Comparison of ENCODE assay signal across 11 mouse cellular contexts in genomic region chr4:76365871-76366270, GRCm38 (mm10).
DNase-seq lines count a peak whose midpoint lies in the region; ATAC-seq and TF ChIP-seq lines count a peak whose summit lies in the region.
"Had no signal": no experiment of that assay in that cellular context is flagged by ENCODE, and none has a peak within 500 bp of the region (broad histone marks: within the 10 kb centered on the region; RNA-seq: fewer than 3 reads in every experiment).

No protein-coding gene starts in this region.

- peak; percentile 32 for DNase-seq in lung, postnatal 0 days (ENCODE audit: low spot score)
- no peak for DNase-seq in lung, adult 18-20 months
- peak; percentile 74 to 87 for DNase-seq in cerebellum, adult 2 months
- DNase-seq in kidney, postnatal 10 days = peak; percentile 24
- DNase-seq in frontal cortex, postnatal 10 days (ENCODE audit: low spot score in 2 of 2) = no peak
- DNase-seq: thymus, adult 18-20 months had no signal

- H3K4me1 ChIP-seq in heart, embryonic 16.5 days (ENCODE audit: control insufficient read depth, insufficient read depth, low read length) = peaks cover 43% of the 10 kb centered on the region
- H3K4me1 ChIP-seq in heart, embryonic 12.5 days (replicated peaks) = peaks cover 36% of the 10 kb centered on the region
- no peaks in the 10 kb centered on the region for H3K4me1 ChIP-seq in lung, postnatal 0 days (ENCODE audit: insufficient read depth, low read depth, low read length)
- peaks cover 14% of the 10 kb centered on the region; the same call in 1 of the 2 replicates for H3K4me1 ChIP-seq in cerebellum, adult 2 months (ENCODE audit: control insufficient read depth, insufficient read depth, low read length)

- 0 out of 2 replicates have a peak overlapping the region, but pooled peaks have one; percentile 30 for H3K9ac ChIP-seq in heart, embryonic 16.5 days (ENCODE audit: low read length)
- H3K9ac ChIP-seq in heart, embryonic 12.5 days = no peak overlapping the region
- no peak overlapping the region for H3K9ac ChIP-seq in lung, postnatal 0 days (replicated peaks; ENCODE audit: low read depth)
- H3K9ac ChIP-seq: intestine, embryonic 15.5 days; lung, embryonic 15.5 days had no signal

- TF ChIP-seq POLR2A in cerebellum, adult 2 months (IDR thresholded peaks at IDR 0.05; ENCODE audit: borderline replicate concordance, insufficient read depth, low read length) = no peak

- no peak for TF ChIP-seq EP300 in lung, postnatal 0 days (IDR thresholded peaks at IDR 0.05)

- H3K4me2 ChIP-seq in heart, embryonic 16.5 days (ENCODE audit: low read depth, low read length) = 0 out of 2 replicates have a peak overlapping the region, but pooled peaks have one; percentile 27
- no peak overlapping the region for H3K4me2 ChIP-seq in heart, embryonic 12.5 days
- H3K4me2 ChIP-seq in lung, postnatal 0 days (replicated peaks; ENCODE audit: low read depth, low read length) = no peak overlapping the region
- H3K4me2 ChIP-seq: intestine, embryonic 15.5 days; lung, embryonic 15.5 days had no signal

- H3K9me3 ChIP-seq in heart, embryonic 16.5 days (replicated peaks; ENCODE audit: control insufficient read depth, low read length) = no peaks in the 10 kb centered on the region
- no peaks in the 10 kb centered on the region for H3K9me3 ChIP-seq in heart, embryonic 12.5 days (replicated peaks)
- H3K9me3 ChIP-seq in lung, postnatal 0 days (ENCODE audit: low read length) = no peaks in the 10 kb centered on the region
- H3K9me3 ChIP-seq: intestine, embryonic 15.5 days; lung, embryonic 15.5 days had no signal

- H3K4me3 ChIP-seq in heart, embryonic 16.5 days (ENCODE audit: low read length) = no peak overlapping the region
- no peak overlapping the region for H3K4me3 ChIP-seq in heart, embryonic 12.5 days
- H3K4me3 ChIP-seq in lung, postnatal 0 days (ENCODE audit: low read depth, low read length) = no peak overlapping the region
- H3K4me3 ChIP-seq in cerebellum, adult 2 months (replicated peaks; ENCODE audit: insufficient read depth, low read depth, low read length) = no peak overlapping the region
- H3K4me3 ChIP-seq: intestine, embryonic 15.5 days; lung, embryonic 15.5 days had no signal

- no peaks in the 10 kb centered on the region for H3K27me3 ChIP-seq in heart, embryonic 16.5 days (ENCODE audit: control insufficient read depth, insufficient read depth, low read length)
- no peaks in the 10 kb centered on the region for H3K27me3 ChIP-seq in heart, embryonic 12.5 days (replicated peaks)
- H3K27me3 ChIP-seq in lung, postnatal 0 days (replicated peaks; ENCODE audit: insufficient read depth, low read length) = no peaks in the 10 kb centered on the region
- no peaks in the 10 kb centered on the region for H3K27me3 ChIP-seq in cerebellum, adult 2 months (ENCODE audit: control insufficient read depth, insufficient read depth, low read length)
- H3K27me3 ChIP-seq: intestine, embryonic 15.5 days; lung, embryonic 15.5 days had no signal

- no peak for TF ChIP-seq CTCF in lung, postnatal 0 days (IDR thresholded peaks at IDR 0.05)
- no peak for TF ChIP-seq CTCF in cerebellum, adult 2 months (IDR thresholded peaks at IDR 0.05; ENCODE audit: borderline replicate concordance, insufficient read depth, low read depth, low read length)

- no peaks in the 10 kb centered on the region for H3K36me3 ChIP-seq in heart, embryonic 16.5 days (ENCODE audit: control insufficient read depth, insufficient read depth)
- no peaks in the 10 kb centered on the region for H3K36me3 ChIP-seq in heart, embryonic 12.5 days
- no peaks in the 10 kb centered on the region for H3K36me3 ChIP-seq in lung, postnatal 0 days (ENCODE audit: insufficient read depth, low read length)
- H3K36me3 ChIP-seq: intestine, embryonic 15.5 days; lung, embryonic 15.5 days had no signal

- H3K27ac ChIP-seq in heart, embryonic 16.5 days (ENCODE audit: low read length) = 0 out of 2 replicates have a peak overlapping the region, but pooled peaks have one; percentile 36
- H3K27ac ChIP-seq in heart, embryonic 12.5 days (ENCODE audit: poor library complexity, severe bottlenecking) = no peak overlapping the region; the same call in 1 of the 2 replicates
- no peak overlapping the region for H3K27ac ChIP-seq in lung, postnatal 0 days (ENCODE audit: low read length)
- peak overlapping the region; percentile 81 for H3K27ac ChIP-seq in cerebellum, adult 2 months (ENCODE audit: insufficient read depth, low read length)
- H3K27ac ChIP-seq: intestine, embryonic 15.5 days; lung, embryonic 15.5 days had no signal

- 32% methylated on average over 4 of the region's 4 CpGs for WGBS in heart, embryonic 16.5 days
- WGBS in heart, embryonic 12.5 days = 39% methylated on average over 4 of the region's 4 CpGs
- WGBS in lung, postnatal 0 days = 44% methylated on average over 4 of the region's 4 CpGs
- WGBS in cerebellum, adult 2 months = 7% methylated on average over 4 of the region's 4 CpGs

- no peak for ATAC-seq in heart, embryonic 16.5 days (replicated peaks; ENCODE audit: extremely low read depth, insufficient read depth, low FRiP score)
- no peak for ATAC-seq in heart, embryonic 12.5 days (ENCODE audit: insufficient number of reproducible peaks, low FRiP score)
- no peak for ATAC-seq in lung, postnatal 0 days
- ATAC-seq in megakaryocyte-erythroid progenitor cell, adult 5-6 weeks (replicated peaks; ENCODE audit: low FRiP score, low TSS enrichment, poor library complexity, severe bottlenecking) = no peak
- ATAC-seq: intestine, embryonic 15.5 days had no signal

Comparison
In these comparisons a context has a peak if more than half of its experiments do, and no peak if none do; other contexts are left out.
1. H3K27ac ChIP-seq: peak in heart, embryonic 16.5 days (single experiment) and cerebellum, adult 2 months (single experiment); none in heart, embryonic 12.5 days (single experiment) and lung, postnatal 0 days (single experiment).
2. DNase-seq: peak in lung, postnatal 0 days (single experiment), cerebellum, adult 2 months (2 of 2) and kidney, postnatal 10 days (single experiment); none in lung, adult 18-20 months (0 of 2) and frontal cortex, postnatal 10 days (0 of 2).